Mouse (Mus musculus) kidney, embryonic 16.5 days (tissue): ENCODE results near the gene Ccng2. TPM values are rescaled to one million over a fixed set of nuclear protein-coding genes. Genes with fewer than 3 reads are reported as not detected.

Experiments
- polyA plus RNA-seq: library from polyadenylated mRNA; unstranded; fragments of >200 nt; fragmentation: Nextera tagmentation; extraction: Ambion mirVana; gene quantifications from 2 replicates; pipeline ENCODE4 v1.2.1, GENCODE M21; 2015

Gene Ccng2
- polyA plus RNA-seq, 1 experiment from 2014 or later, result 67.4 TPM

Other genes starting within 250 kb of the Ccng2 start
- 1.4 and 1.7 TPM in 2 replicates for gene Sowahb, start 222.2 kb upstream of the Ccng2 start, polyA plus RNA-seq
- gene Sept11, start 173.8 kb upstream of the Ccng2 start, polyA plus RNA-seq, result 216 and 232 TPM in 2 replicates
- 97.3 and 113 TPM in 2 replicates for gene Ccni, start 60.8 kb upstream of the Ccng2 start, polyA plus RNA-seq
- 0.95 and 2.9 TPM in 2 replicates for gene 2010109A12Rik, start 60.7 kb upstream of the Ccng2 start, polyA plus RNA-seq